Mouse (Mus musculus) liver, embryonic 16.5 days (tissue): Measurements from ENCODE around the gene Gse1. TPM values are rescaled to one million over a fixed set of nuclear protein-coding genes. Genes with fewer than 3 reads are reported as not detected.

Source experiments
- ATAC-seq: fragments of 200-750 bp; cut with Nextera tagmentation; 2 replicates; pipeline ENCODE4 v1.8.0; 2017; ENCODE audit warnings: low read depth, mild to moderate bottlenecking, moderate number of reproducible peaks, moderate library complexity
- H3K27ac ChIP-seq: fragments of 300-500 bp; sonication (generic); 2 replicates; pipeline ENCODE4 v1.5.1; 2014; ENCODE audit warnings: mild to moderate bottlenecking, low read length
- H3K27me3 ChIP-seq: fragments of 300-500 bp; sonication (generic); 2 replicates; pipeline ENCODE4 v1.6.1; 2014; ENCODE audit warnings: low read depth, low read length, mixed read lengths; ENCODE audit not compliant: control insufficient read depth, insufficient read depth
- H3K36me3 ChIP-seq: fragments of 300-500 bp; sonication (generic); 2 replicates; pipeline ENCODE4 v1.6.1; 2014; ENCODE audit warnings: mild to moderate bottlenecking; ENCODE audit not compliant: control insufficient read depth, insufficient read depth
- H3K4me1 ChIP-seq: fragments of 300-500 bp; sonication (generic); 2 replicates; pipeline ENCODE4 v1.6.1; 2014; ENCODE audit warnings: low read depth, low read length, mixed read lengths; ENCODE audit not compliant: control insufficient read depth
- H3K4me2 ChIP-seq: fragments of 300-500 bp; sonication (generic); 2 replicates; pipeline ENCODE4 v1.6.1; 2014; ENCODE audit warnings: low read depth, low read length, mixed read lengths
- H3K4me3 ChIP-seq: fragments of 300-500 bp; sonication (generic); 2 replicates; pipeline ENCODE4 v1.5.1; 2014; ENCODE audit warnings: low read depth, mild to moderate bottlenecking, low read length
- H3K9ac ChIP-seq: fragments of 300-500 bp; sonication (generic); 2 replicates; pipeline ENCODE4 v1.6.1; 2014; ENCODE audit warnings: low read depth, low read length
- H3K9me3 ChIP-seq: fragments of 300-500 bp; sonication (generic); replicated peaks from 2 replicates; pipeline ENCODE4 v1.6.1; 2016; ENCODE audit warnings: low read length; ENCODE audit not compliant: control insufficient read depth
- WGBS: fragments of 180-500 bp; shearing (Covaris S2); extraction: QIAGEN DNeasy Blood & Tissue Kit; methylation state at CpG from one replicate; pipeline ENCODE4 v1.1.7; 2014; ENCODE audit not compliant: insufficient replicate concordance; 5-methylcytosine and 5-hydroxymethylcytosine counted together
- polyA plus RNA-seq: library from polyadenylated mRNA; unstranded; fragments of >200 nt; fragmentation: Nextera tagmentation; extraction: Ambion mirVana; gene quantifications from 2 replicates; pipeline ENCODE4 v1.2.1, GENCODE M21; 2015

The Gse1 gene
- polyA plus RNA-seq, 1 experiment from 2014 or later: 9.5 TPM

DNA sequence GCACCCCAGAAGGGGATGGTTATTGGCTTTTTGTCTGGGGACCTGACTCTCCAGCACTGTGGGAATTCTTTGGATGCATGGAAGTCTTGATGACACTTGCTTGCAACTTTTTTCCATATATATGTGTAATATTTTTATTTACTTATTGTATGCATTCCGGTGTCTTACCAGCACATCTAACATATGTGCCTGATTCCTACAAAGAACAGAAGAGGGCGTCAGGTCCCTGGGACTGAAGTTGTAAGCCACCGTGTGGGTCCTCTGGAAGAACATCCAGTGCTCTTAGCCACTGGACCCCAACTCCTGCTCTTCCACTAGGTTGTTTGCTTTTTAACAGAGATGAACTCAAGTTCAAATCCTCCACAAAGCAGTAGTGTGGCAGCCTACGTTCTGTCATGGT is 142.2 kb downstream of the Gse1 start:
- H3K9me3 ChIP-seq: no peaks in the 10 kb centered on the region
- peak overlapping the region; percentile 80 for H3K9ac ChIP-seq
- WGBS: 22% methylated on average over 4 of the region's 4 CpGs
- peaks cover 92% of the 10 kb centered on the region for H3K4me1 ChIP-seq
- peak overlapping the region; percentile 98 for H3K27ac ChIP-seq
- peak overlapping the region; percentile 88 for H3K4me2 ChIP-seq
- H3K4me3 ChIP-seq: peak overlapping the region; percentile 67
- ATAC-seq: no peak
- no peaks in the 10 kb centered on the region for H3K27me3 ChIP-seq
- no peaks in the 10 kb centered on the region for H3K36me3 ChIP-seq

DNA sequence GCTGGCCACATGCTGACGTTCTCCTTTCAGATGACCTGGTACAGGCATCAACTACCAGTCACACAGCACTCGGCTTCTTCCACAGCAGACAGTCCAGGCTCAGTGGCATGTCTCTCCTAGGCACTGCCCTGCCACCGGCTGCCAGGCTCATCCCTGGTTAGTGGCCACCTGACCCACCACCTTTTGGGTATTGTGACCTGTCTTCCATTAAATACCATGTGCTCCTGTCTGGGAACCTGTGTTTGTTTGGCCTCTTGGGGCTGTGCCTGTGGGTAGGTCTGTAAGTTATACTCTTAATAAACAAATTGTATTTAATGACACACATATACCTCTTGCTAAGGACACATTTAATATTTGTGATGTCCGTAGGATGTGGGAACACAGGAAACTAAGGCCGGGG is 142.9 kb downstream of the Gse1 start:
- Histone ChIP-seq H3K27me3 (no peaks in the 10 kb centered on the region), H3K9ac (peak overlapping the region; percentile 80), H3K36me3 (no peaks in the 10 kb centered on the region), H3K9me3 (no peaks in the 10 kb centered on the region), H3K4me2 (peak overlapping the region; percentile 88), H3K27ac (peak overlapping the region; percentile 98), H3K4me1 (peaks cover 95% of the 10 kb centered on the region), H3K4me3 (no peak overlapping the region; the same call in 1 of the 2 replicates)
- no peak for ATAC-seq
- 34% methylated on average over 5 of the region's 5 CpGs for WGBS

DNA sequence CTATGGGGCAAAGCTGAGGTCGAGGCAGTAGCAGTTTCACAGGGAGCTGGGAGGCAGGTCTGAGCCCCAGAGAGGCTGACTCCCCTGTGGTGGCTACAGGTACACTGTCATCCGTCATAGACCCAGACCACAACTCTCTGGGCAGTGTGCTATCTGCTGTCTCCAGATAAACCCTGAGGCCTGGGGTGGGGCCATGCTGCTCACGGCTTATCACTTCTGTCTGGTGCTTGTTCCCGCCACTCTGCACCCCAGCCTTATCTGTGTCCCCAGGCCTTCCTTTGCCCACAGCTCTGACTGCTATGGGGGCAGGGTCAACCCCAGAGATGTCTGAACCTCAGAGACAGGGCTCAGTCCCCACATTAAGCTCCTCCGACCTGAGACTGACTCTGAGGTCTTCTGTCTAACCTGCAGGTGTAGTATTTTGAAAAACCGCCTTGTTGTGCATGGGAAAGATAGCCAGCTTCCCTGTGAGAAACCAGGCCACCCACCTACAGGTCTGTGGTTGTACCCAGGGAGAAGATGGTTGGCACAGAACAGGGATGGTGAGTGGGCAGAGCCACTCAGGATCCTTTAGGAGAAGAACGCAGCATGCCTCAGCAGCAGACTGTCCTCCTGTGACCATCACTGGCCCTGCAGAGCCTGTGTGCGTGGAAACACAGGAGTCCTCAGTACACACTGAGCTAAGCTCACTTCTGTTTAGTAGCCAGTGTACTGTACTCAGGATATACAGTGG is 143.6 kb downstream of the Gse1 start:
- H3K4me1 ChIP-seq: peaks cover 99% of the 10 kb centered on the region
- peak; percentile 89 for ATAC-seq
- peak overlapping the region; percentile 8 for H3K4me3 ChIP-seq
- H3K27ac ChIP-seq: peak overlapping the region; percentile 98
- H3K27me3 ChIP-seq: no peaks in the 10 kb centered on the region
- H3K36me3 ChIP-seq: no peaks in the 10 kb centered on the region
- H3K9ac ChIP-seq: peak overlapping the region; percentile 80
- H3K9me3 ChIP-seq: no peaks in the 10 kb centered on the region
- peak overlapping the region; percentile 88 for H3K4me2 ChIP-seq
- WGBS: 15% methylated on average over 8 of the region's 8 CpGs

DNA sequence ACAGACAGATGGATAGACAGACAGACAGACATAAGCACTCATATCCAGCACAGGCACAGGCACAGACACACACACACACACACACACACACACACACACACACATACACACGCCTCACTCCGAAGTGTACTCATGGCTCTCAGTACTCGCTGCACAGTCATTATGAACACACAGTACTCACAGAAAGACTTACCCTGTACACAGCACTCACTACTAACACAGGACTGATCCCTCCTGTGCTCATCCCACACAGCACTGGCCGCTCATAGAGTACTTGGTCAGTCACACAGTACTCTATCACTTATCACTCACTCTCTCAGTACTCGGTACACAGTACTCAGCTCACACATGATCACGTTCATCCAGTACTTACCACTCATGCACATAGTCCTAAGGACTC is 144.4 kb downstream of the Gse1 start:
- Histone ChIP-seq H3K4me2 (peak overlapping the region; percentile 88), H3K9ac (peak overlapping the region; percentile 63), H3K36me3 (no peaks in the 10 kb centered on the region), H3K27ac (peak overlapping the region; percentile 98), H3K27me3 (no peaks in the 10 kb centered on the region), H3K9me3 (no peaks in the 10 kb centered on the region), H3K4me3 (no peak overlapping the region), H3K4me1 (peaks cover 99% of the 10 kb centered on the region)
- ATAC-seq: no peak
- WGBS: 48% methylated on average over 6 of the region's 6 CpGs

DNA sequence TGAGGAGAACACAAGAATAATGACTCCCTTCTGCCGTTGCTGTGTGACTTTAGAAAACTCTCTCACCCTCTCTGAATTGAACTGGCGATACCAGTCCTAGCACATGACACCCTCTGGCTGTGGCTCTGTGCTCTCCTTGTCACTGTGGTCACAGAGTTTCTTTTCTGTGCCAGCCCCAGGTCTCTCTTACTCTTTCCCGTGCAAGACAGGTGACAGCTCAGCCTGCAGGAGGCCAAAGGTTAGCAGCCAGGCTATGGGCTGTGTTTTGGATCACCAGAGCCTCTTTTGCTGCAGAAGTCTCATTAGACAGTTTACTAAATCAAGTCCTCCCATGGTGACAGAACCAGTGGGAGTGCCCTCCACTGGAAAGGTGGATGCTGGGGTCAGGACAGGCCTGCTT is 145.4 kb downstream of the Gse1 start:
- Histone ChIP-seq H3K9me3 (no peaks in the 10 kb centered on the region), H3K36me3 (no peaks in the 10 kb centered on the region), H3K4me1 (peaks cover 100% of the 10 kb centered on the region), H3K27ac (peak overlapping the region; percentile 98), H3K27me3 (no peaks in the 10 kb centered on the region), H3K4me3 (no peak overlapping the region), H3K4me2 (no peak overlapping the region), H3K9ac (peak overlapping the region; percentile 63)
- WGBS: 56% methylated on average over 3 of the region's 3 CpGs
- no peak for ATAC-seq

DNA sequence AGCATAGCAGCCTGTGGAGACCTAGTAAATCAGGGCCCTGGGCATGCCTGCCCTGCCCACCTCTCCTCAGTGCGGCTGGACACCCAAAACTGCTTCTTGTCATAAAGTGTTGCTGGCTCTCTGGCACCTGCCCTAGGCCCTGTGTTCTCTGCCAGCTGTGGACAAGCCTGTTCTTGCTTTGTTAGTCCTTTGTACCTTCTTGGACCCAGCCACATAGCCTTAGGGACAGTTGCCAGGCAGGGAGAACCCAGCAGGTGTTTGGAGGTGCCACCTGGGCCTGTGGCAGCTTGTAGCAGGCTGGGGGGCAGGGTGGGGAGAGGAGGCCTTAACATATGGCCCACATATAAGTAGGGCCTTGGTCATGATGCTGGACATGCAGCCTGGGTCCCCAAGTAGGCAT is 145.8 kb downstream of the Gse1 start:
- Histone ChIP-seq H3K9ac (peak overlapping the region; percentile 63), H3K27ac (peak overlapping the region; percentile 98), H3K27me3 (no peaks in the 10 kb centered on the region), H3K36me3 (no peaks in the 10 kb centered on the region), H3K4me3 (no peak overlapping the region), H3K4me1 (peaks cover 99% of the 10 kb centered on the region), H3K4me2 (no peak overlapping the region), H3K9me3 (no peaks in the 10 kb centered on the region)
- WGBS: 93% methylated on average over 1 of the region's 1 CpGs
- ATAC-seq: no peak

DNA sequence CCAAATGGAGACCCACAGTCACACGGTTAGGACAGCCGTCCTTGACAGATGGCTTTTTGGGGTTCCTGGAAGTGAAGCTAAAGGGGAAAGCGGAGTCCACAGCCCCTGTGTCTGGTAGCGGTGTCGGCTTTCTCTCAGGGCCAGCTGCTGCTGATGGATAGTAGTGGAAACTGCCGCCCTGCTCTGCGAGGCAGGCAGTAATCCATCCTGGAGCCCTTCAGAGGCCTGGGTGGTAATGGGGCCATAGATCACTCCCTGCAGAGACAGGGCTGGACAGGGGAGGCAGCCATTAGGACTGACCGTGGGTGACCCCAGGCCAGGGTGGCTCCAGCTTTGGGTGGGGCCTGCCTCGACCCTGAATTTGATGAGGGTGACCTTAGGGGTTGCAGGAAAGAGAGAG is 146.3 kb downstream of the Gse1 start:
- Histone ChIP-seq H3K27ac (peak overlapping the region; percentile 98), H3K9ac (peak overlapping the region; percentile 63), H3K36me3 (no peaks in the 10 kb centered on the region), H3K27me3 (no peaks in the 10 kb centered on the region), H3K4me1 (peaks cover 95% of the 10 kb centered on the region), H3K4me2 (no peak overlapping the region), H3K9me3 (no peaks in the 10 kb centered on the region), H3K4me3 (no peak overlapping the region)
- 58% methylated on average over 9 of the region's 9 CpGs for WGBS
- no peak for ATAC-seq

DNA sequence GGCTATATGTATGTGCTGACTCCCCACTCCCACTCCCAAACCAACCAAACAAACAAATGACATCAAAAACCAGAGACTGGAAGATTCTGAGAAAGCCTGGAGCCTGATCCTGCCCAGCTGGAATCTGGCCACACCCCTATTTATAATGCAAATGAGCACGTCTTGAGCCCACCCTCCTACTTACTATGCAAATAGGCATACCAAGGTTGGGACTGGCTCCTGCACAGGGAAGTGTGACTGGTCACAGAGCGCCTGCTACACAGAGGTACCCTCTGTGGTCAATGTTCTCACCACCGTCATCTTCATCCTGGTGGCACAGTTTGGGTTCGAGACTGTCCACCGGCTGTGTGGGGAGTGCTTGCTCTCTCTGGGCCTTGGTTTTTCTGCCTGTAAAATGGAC is 146.9 kb downstream of the Gse1 start:
- Histone ChIP-seq H3K9me3 (no peaks in the 10 kb centered on the region), H3K4me3 (no peak overlapping the region), H3K27ac (peak overlapping the region; percentile 98), H3K4me1 (peaks cover 88% of the 10 kb centered on the region), H3K27me3 (no peaks in the 10 kb centered on the region), H3K36me3 (no peaks in the 10 kb centered on the region), H3K4me2 (no peak overlapping the region; the same call in 1 of the 2 replicates), H3K9ac (peak overlapping the region; percentile 63)
- 15% methylated on average over 5 of the region's 5 CpGs for WGBS
- no peak for ATAC-seq

DNA sequence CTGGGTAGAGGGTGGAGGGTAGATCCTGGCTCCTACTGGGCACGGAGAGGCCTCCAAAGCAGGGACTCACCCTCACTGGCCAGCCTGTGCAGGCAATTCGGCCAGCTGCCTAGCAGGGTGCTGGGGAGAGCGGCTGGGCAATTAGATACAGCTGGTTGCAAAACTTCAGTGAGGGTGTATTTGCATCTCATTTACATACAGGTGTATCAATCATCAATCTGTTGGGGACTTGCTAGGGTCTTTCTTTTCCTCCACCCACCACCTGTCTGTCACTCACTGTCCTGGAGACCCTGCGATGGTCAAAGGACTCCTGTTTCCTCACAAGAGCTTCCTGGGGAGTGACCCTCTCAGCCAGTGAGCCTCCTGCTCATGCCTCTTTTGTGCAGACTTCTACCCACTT is 148.0 kb downstream of the Gse1 start:
- WGBS: 82% methylated on average over 4 of the region's 4 CpGs
- no peak overlapping the region for H3K9ac ChIP-seq
- ATAC-seq: no peak
- no peak overlapping the region for H3K4me3 ChIP-seq
- no peaks in the 10 kb centered on the region for H3K9me3 ChIP-seq
- peaks cover 78% of the 10 kb centered on the region for H3K4me1 ChIP-seq
- peak overlapping the region; percentile 98; the same call in 1 of the 2 replicates for H3K27ac ChIP-seq
- no peaks in the 10 kb centered on the region for H3K27me3 ChIP-seq
- H3K4me2 ChIP-seq: no peak overlapping the region; the same call in 1 of the 2 replicates
- no peaks in the 10 kb centered on the region for H3K36me3 ChIP-seq
